Mouse (Mus musculus) stomach, adult 2 months (tissue): ENCODE measurements around the gene Gm26992. TPM values are rescaled to one million over a fixed set of nuclear protein-coding genes. Genes with fewer than 3 reads are reported as not detected.

Experiments used
- polyA plus RNA-seq: library from polyadenylated mRNA; depleted of rRNA; stranded (reverse); fragments of >200 nt; gene quantifications from 2 replicates; pipeline ENCODE4 v1.2.3, GENCODE M21; 2012; rRNA removed

Gm26992 gene
- not detected in 2 replicates for polyA plus RNA-seq

DNA sequence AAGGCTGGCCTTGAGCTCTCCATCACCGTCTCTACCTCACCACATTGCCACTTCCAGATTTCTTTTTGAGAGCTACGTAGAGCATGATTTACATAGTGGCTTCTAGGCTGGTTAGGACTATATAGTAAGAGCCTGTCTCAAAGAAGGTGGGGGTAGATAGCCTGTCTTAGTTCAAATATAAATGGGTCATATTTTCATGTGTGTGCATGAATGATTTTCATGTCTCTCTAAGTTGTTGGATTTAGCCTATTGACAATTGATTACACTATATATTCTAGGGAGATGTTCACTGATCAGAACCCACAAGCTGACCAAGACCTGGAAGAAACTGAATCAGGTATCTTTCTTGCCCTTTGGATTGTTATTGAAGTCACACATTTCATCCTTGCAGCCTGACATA, at the start of gene Gm26992:
Gene Gm26992, plus strand, starts transcription at position 301 of the 400 bp plus-strand sequence.

GRCm38 (mm10) chrX:103414167-103414566, 7.6 kb upstream of the Gm26992 start, which contains the start of gene Tsx:
Gene Tsx (plus strand): TSS chrX:103414467.

Other genes starting within 250 kb of the Gm26992 start
- 0.02 and 0.05 TPM in 2 replicates for gene Nap1l2, start 235.4 kb upstream of the Gm26992 start, polyA plus RNA-seq
- not detected in 2 replicates for gene Cdx4, start 100.6 kb upstream of the Gm26992 start, polyA plus RNA-seq
- gene Chic1, start 65.5 kb upstream of the Gm26992 start, polyA plus RNA-seq, result 0.03 TPM in 2 replicates
- not detected in 2 replicates for gene Tsx, start 7.5 kb upstream of the Gm26992 start, polyA plus RNA-seq
- not detected in 2 replicates for gene Zcchc13, start 208.6 kb downstream of the Gm26992 start, polyA plus RNA-seq